Comparison of ENCODE assay signal across 33 mouse cellular contexts in genomic region chr8:44155705-44156321, GRCm38 (mm10).
DNase-seq lines count a peak whose midpoint lies in the region; ATAC-seq and TF ChIP-seq lines count a peak whose summit lies in the region.
"Had no signal": no experiment of that assay in that cellular context is flagged by ENCODE, and none has a peak within 500 bp of the region (broad histone marks: within the 10 kb centered on the region; RNA-seq: fewer than 3 reads in every experiment).

No protein-coding gene starts in this region.

- 52% methylated on average over 8 of the region's 8 CpGs for WGBS in lung, embryonic 14.5 days
- WGBS in lung, embryonic 16.5 days: 43% methylated on average over 8 of the region's 8 CpGs
- 54% methylated on average over 8 of the region's 8 CpGs for WGBS in stomach, embryonic 15.5 days
- WGBS in neural tube, embryonic 15.5 days: 74% methylated on average over 8 of the region's 8 CpGs

- H3K9ac ChIP-seq in lung, embryonic 14.5 days: no peak overlapping the region
- no peak overlapping the region for H3K9ac ChIP-seq in lung, embryonic 16.5 days (ENCODE audit: low read length)
- no peak overlapping the region for H3K9ac ChIP-seq in stomach, embryonic 15.5 days
- H3K9ac ChIP-seq in neural tube, embryonic 15.5 days (replicated peaks): no peak overlapping the region
- H3K9ac ChIP-seq: embryonic facial prominence, embryonic 12.5 days; hindbrain, embryonic 15.5 days; limb, embryonic 13.5 days; liver, postnatal 0 days; midbrain, embryonic 15.5 days had no signal

- H3K4me3 ChIP-seq in lung, embryonic 14.5 days (ENCODE audit: low read depth, low read length): no peak overlapping the region
- peak overlapping the region; percentile 22; the same call in 1 of the 2 replicates for H3K4me3 ChIP-seq in lung, embryonic 16.5 days (ENCODE audit: low read length)
- no peak overlapping the region for H3K4me3 ChIP-seq in stomach, embryonic 15.5 days (replicated peaks)
- no peak overlapping the region for H3K4me3 ChIP-seq in neural tube, embryonic 15.5 days (replicated peaks)
- H3K4me3 ChIP-seq: embryonic facial prominence, embryonic 12.5 days; gastrocnemius, adult 2 months; hindbrain, embryonic 15.5 days; layer of hippocampus, adult 2 months; left cerebral cortex, adult 2 months; limb, embryonic 13.5 days; midbrain, embryonic 10.5 days; midbrain, embryonic 15.5 days had no signal

- H3K27me3 ChIP-seq in lung, embryonic 14.5 days (ENCODE audit: insufficient read depth, low read length): no peaks in the 10 kb centered on the region
- H3K27me3 ChIP-seq in lung, embryonic 16.5 days (ENCODE audit: control insufficient read depth, insufficient read depth, low read depth, low read length): no peaks in the 10 kb centered on the region
- no peaks in the 10 kb centered on the region for H3K27me3 ChIP-seq in stomach, embryonic 15.5 days (replicated peaks)
- H3K27me3 ChIP-seq in neural tube, embryonic 15.5 days (replicated peaks): no peaks in the 10 kb centered on the region
- H3K27me3 ChIP-seq: CH12.LX; embryonic facial prominence, embryonic 12.5 days; hindbrain, embryonic 15.5 days; limb, embryonic 13.5 days; midbrain, embryonic 15.5 days had no signal

- ATAC-seq in lung, embryonic 14.5 days (ENCODE audit: insufficient read depth): peak; percentile 86
- ATAC-seq in lung, embryonic 16.5 days (ENCODE audit: low read depth): peak; percentile 91
- peak; percentile 79 for ATAC-seq in stomach, embryonic 15.5 days (ENCODE audit: insufficient read depth, low FRiP score, low read depth)
- ATAC-seq in neural tube, embryonic 15.5 days (ENCODE audit: low FRiP score): no peak
- ATAC-seq: forebrain, embryonic 16.5 days; inflammation-experienced regulatory T-cells, adult 6 months; liver, postnatal 0 days; midbrain, embryonic 15.5 days had no signal

- H3K36me3 ChIP-seq in lung, embryonic 14.5 days (ENCODE audit: insufficient read depth): no peaks in the 10 kb centered on the region
- no peaks in the 10 kb centered on the region for H3K36me3 ChIP-seq in lung, embryonic 16.5 days (ENCODE audit: control insufficient read depth, insufficient read depth, low read length)
- H3K36me3 ChIP-seq in stomach, embryonic 15.5 days: no peaks in the 10 kb centered on the region
- no peaks in the 10 kb centered on the region for H3K36me3 ChIP-seq in neural tube, embryonic 15.5 days
- H3K36me3 ChIP-seq: embryonic facial prominence, embryonic 12.5 days; hindbrain, embryonic 15.5 days; limb, embryonic 13.5 days; midbrain, embryonic 10.5 days; midbrain, embryonic 15.5 days had no signal

- H3K9me3 ChIP-seq in lung, embryonic 14.5 days (ENCODE audit: low read depth, low read length): no peaks in the 10 kb centered on the region
- no peaks in the 10 kb centered on the region for H3K9me3 ChIP-seq in lung, embryonic 16.5 days (ENCODE audit: control insufficient read depth, low read length)
- H3K9me3 ChIP-seq in stomach, embryonic 15.5 days: no peaks in the 10 kb centered on the region
- no peaks in the 10 kb centered on the region for H3K9me3 ChIP-seq in neural tube, embryonic 15.5 days (replicated peaks)
- H3K9me3 ChIP-seq: embryonic facial prominence, embryonic 12.5 days; hindbrain, embryonic 15.5 days; midbrain, embryonic 10.5 days; midbrain, embryonic 15.5 days had no signal

- H3K4me2 ChIP-seq in lung, embryonic 14.5 days: 0 out of 2 replicates have a peak overlapping the region, but pooled peaks have one; percentile 10
- peak overlapping the region; percentile 36; the same call in 1 of the 2 replicates for H3K4me2 ChIP-seq in lung, embryonic 16.5 days (ENCODE audit: low read depth, low read length)
- no peak overlapping the region for H3K4me2 ChIP-seq in stomach, embryonic 15.5 days
- no peak overlapping the region for H3K4me2 ChIP-seq in neural tube, embryonic 15.5 days
- H3K4me2 ChIP-seq: embryonic facial prominence, embryonic 12.5 days; heart, embryonic 11.5 days; hindbrain, embryonic 15.5 days; limb, embryonic 13.5 days; liver, embryonic 11.5 days; midbrain, embryonic 15.5 days had no signal

- no peaks in the 10 kb centered on the region for H3K4me1 ChIP-seq in lung, embryonic 14.5 days (ENCODE audit: insufficient read depth)
- no peaks in the 10 kb centered on the region for H3K4me1 ChIP-seq in lung, embryonic 16.5 days (replicated peaks; ENCODE audit: control insufficient read depth, insufficient read depth, low read length)
- H3K4me1 ChIP-seq in stomach, embryonic 15.5 days: no peaks in the 10 kb centered on the region
- no peaks in the 10 kb centered on the region for H3K4me1 ChIP-seq in neural tube, embryonic 15.5 days
- H3K4me1 ChIP-seq: embryonic facial prominence, embryonic 12.5 days; hindbrain, embryonic 15.5 days; midbrain, embryonic 10.5 days; midbrain, embryonic 15.5 days had no signal

- TF ChIP-seq CTCF in lung, embryonic 14.5 days (IDR thresholded peaks at IDR 0.05; ENCODE audit: low read depth): no peak

- no peak overlapping the region for H3K27ac ChIP-seq in lung, embryonic 14.5 days (ENCODE audit: low read depth)
- peak overlapping the region; percentile 74 for H3K27ac ChIP-seq in lung, embryonic 16.5 days (ENCODE audit: low read length)
- 0 out of 2 replicates have a peak overlapping the region, but pooled peaks have one; percentile 7 for H3K27ac ChIP-seq in stomach, embryonic 15.5 days
- H3K27ac ChIP-seq in neural tube, embryonic 15.5 days (replicated peaks): no peak overlapping the region
- H3K27ac ChIP-seq: embryonic facial prominence, embryonic 12.5 days; gastrocnemius, adult 2 months; hindbrain, embryonic 15.5 days; layer of hippocampus, adult 2 months; left cerebral cortex, adult 2 months; limb, embryonic 13.5 days; midbrain, embryonic 10.5 days; midbrain, embryonic 15.5 days had no signal

- peak; percentile 75 for DNase-seq in lung, embryonic 14.5 days
- DNase-seq in lung, postnatal 10 days: no peak
- DNase-seq in spleen, postnatal 14 days (ENCODE audit: low spot score in 2 of 2): no peak
- no peak for DNase-seq in right cerebral cortex, postnatal 25 days
- DNase-seq: adrenal gland, adult 8-10 months; cerebellum, adult 11-12 months; cerebellum, adult 9-11 months; embryo, embryonic 11 days; gastrocnemius, adult 2 months; gastrocnemius, postnatal 36 days; heart, adult 18-20 months; heart, postnatal 36 days; kidney, adult 11 months; kidney, postnatal 36 days; liver, postnatal 0 days; right cerebral cortex, adult 18-20 months; thymus, adult 2 months; thymus, postnatal 4 days had no signal

Comparison
In these comparisons a context has a peak if more than half of its experiments do, and no peak if none do; other contexts are left out.
1. H3K27ac ChIP-seq: peak in lung, embryonic 16.5 days (single experiment) and stomach, embryonic 15.5 days (single experiment); none in lung, embryonic 14.5 days (single experiment) and neural tube, embryonic 15.5 days (single experiment).
2. H3K4me2 ChIP-seq: peak in lung, embryonic 14.5 days (single experiment) and lung, embryonic 16.5 days (single experiment); none in stomach, embryonic 15.5 days (single experiment) and neural tube, embryonic 15.5 days (single experiment).